Mouse (Mus musculus): Measurements from ENCODE around the gene Stard13. TPM values are rescaled to one million over a fixed set of nuclear protein-coding genes. Genes with fewer than 3 reads are reported as not detected.

Stard13 gene
- 3.6 and 5.2 TPM in 2 replicates for polyA plus RNA-seq (2015; fragmentation: Nextera tagmentation; extraction: Ambion mirVana)

- WGBS = under 1% methylated on average over 49 of the region's 49 CpGs
- H3K4me2 ChIP-seq (ENCODE audit: low read length) = peak within 1 kb of the TSS; percentile 98
- H3K27me3 ChIP-seq (ENCODE audit: control insufficient read depth, insufficient read depth, low read depth, low read length) = peaks cover 7% of the 10 kb centered on the region
Observed at GRCm38 (mm10) chr5:151233400-151234031, at the start of gene Stard13. Gene Stard13 (minus strand): TSS chr5:151233836.

GRCm38 (mm10) chr5:151279531-151279930, 45.9 kb upstream of the Stard13 start:
- Histone ChIP-seq H3K4me2 (ENCODE audit: low read length) (no peak overlapping the region), H3K27me3 (ENCODE audit: control insufficient read depth, insufficient read depth, low read depth, low read length) (no peaks in the 10 kb centered on the region), H3K4me3 (ENCODE audit: low read depth, low read length) (no peak overlapping the region), H3K4me1 (ENCODE audit: control insufficient read depth, insufficient read depth, low read length) (no peaks in the 10 kb centered on the region), H3K27ac (ENCODE audit: low read length) (no peak overlapping the region), H3K9me3 (replicated peaks; ENCODE audit: control insufficient read depth, low read length, poor library complexity, severe bottlenecking) (no peaks in the 10 kb centered on the region), H3K9ac (ENCODE audit: low read depth, low read length) (no peak overlapping the region), H3K36me3 (ENCODE audit: control insufficient read depth, insufficient read depth, low read length) (no peaks in the 10 kb centered on the region)
- WGBS = 85% methylated on average over 7 of the region's 7 CpGs
- ATAC-seq = no peak

More at GRCm38 (mm10) chr5:151233400-151234031, at the start of gene Stard13:
- ATAC-seq = peak; percentile 74
- no peaks in the 10 kb centered on the region for H3K9me3 ChIP-seq (replicated peaks; ENCODE audit: control insufficient read depth, low read length, poor library complexity, severe bottlenecking)
- H3K27ac ChIP-seq (ENCODE audit: low read length) = no peak within 1 kb of the TSS
- H3K4me1 ChIP-seq (ENCODE audit: control insufficient read depth, insufficient read depth, low read length) = peaks cover 9% of the 10 kb centered on the region
- H3K4me3 ChIP-seq (ENCODE audit: low read depth, low read length) = peak within 1 kb of the TSS; percentile 58
- no peaks in the 10 kb centered on the region for H3K36me3 ChIP-seq (ENCODE audit: control insufficient read depth, insufficient read depth, low read length)
- peak within 1 kb of the TSS; percentile 73 for H3K9ac ChIP-seq (ENCODE audit: low read depth, low read length)

GRCm38 (mm10) chr5:151277927-151278326, 44.3 kb upstream of the Stard13 start:
- H3K27ac ChIP-seq (ENCODE audit: low read length) = no peak overlapping the region
- 92% methylated on average over 6 of the region's 6 CpGs for WGBS
- no peak for ATAC-seq
- H3K27me3 ChIP-seq (ENCODE audit: control insufficient read depth, insufficient read depth, low read depth, low read length) = no peaks in the 10 kb centered on the region
- H3K36me3 ChIP-seq (ENCODE audit: control insufficient read depth, insufficient read depth, low read length) = no peaks in the 10 kb centered on the region
- no peak overlapping the region for H3K9ac ChIP-seq (ENCODE audit: low read depth, low read length)
- H3K4me2 ChIP-seq (ENCODE audit: low read length) = no peak overlapping the region
- H3K9me3 ChIP-seq (replicated peaks; ENCODE audit: control insufficient read depth, low read length, poor library complexity, severe bottlenecking) = no peaks in the 10 kb centered on the region
- H3K4me1 ChIP-seq (ENCODE audit: control insufficient read depth, insufficient read depth, low read length) = no peaks in the 10 kb centered on the region
- no peak overlapping the region for H3K4me3 ChIP-seq (ENCODE audit: low read depth, low read length)

GRCm38 (mm10) chr5:151275986-151276385, 42.4 kb upstream of the Stard13 start:
- no peaks in the 10 kb centered on the region for H3K9me3 ChIP-seq (replicated peaks; ENCODE audit: control insufficient read depth, low read length, poor library complexity, severe bottlenecking)
- H3K4me1 ChIP-seq (ENCODE audit: control insufficient read depth, insufficient read depth, low read length) = no peaks in the 10 kb centered on the region
- H3K9ac ChIP-seq (ENCODE audit: low read depth, low read length) = no peak overlapping the region
- no peak for ATAC-seq
- no peaks in the 10 kb centered on the region for H3K36me3 ChIP-seq (ENCODE audit: control insufficient read depth, insufficient read depth, low read length)
- H3K27ac ChIP-seq (ENCODE audit: low read length) = no peak overlapping the region
- no peaks in the 10 kb centered on the region for H3K27me3 ChIP-seq (ENCODE audit: control insufficient read depth, insufficient read depth, low read depth, low read length)
- 97% methylated on average over 2 of the region's 2 CpGs for WGBS
- H3K4me3 ChIP-seq (ENCODE audit: low read depth, low read length) = no peak overlapping the region
- H3K4me2 ChIP-seq (ENCODE audit: low read length) = no peak overlapping the region

GRCm38 (mm10) chr5:151274265-151274664, 40.6 kb upstream of the Stard13 start:
- Histone ChIP-seq H3K4me2 (ENCODE audit: low read length) (no peak overlapping the region), H3K36me3 (ENCODE audit: control insufficient read depth, insufficient read depth, low read length) (no peaks in the 10 kb centered on the region), H3K27me3 (ENCODE audit: control insufficient read depth, insufficient read depth, low read depth, low read length) (no peaks in the 10 kb centered on the region), H3K4me3 (ENCODE audit: low read depth, low read length) (no peak overlapping the region), H3K27ac (ENCODE audit: low read length) (no peak overlapping the region), H3K4me1 (ENCODE audit: control insufficient read depth, insufficient read depth, low read length) (no peaks in the 10 kb centered on the region), H3K9ac (ENCODE audit: low read depth, low read length) (no peak overlapping the region), H3K9me3 (replicated peaks; ENCODE audit: control insufficient read depth, low read length, poor library complexity, severe bottlenecking) (no peaks in the 10 kb centered on the region)
- ATAC-seq = no peak
- WGBS = 82% methylated on average over 6 of the region's 6 CpGs

- Histone ChIP-seq H3K4me1 (ENCODE audit: control insufficient read depth, insufficient read depth, low read length) (no peaks in the 10 kb centered on the region), H3K27ac (ENCODE audit: low read length) (no peak overlapping the region), H3K4me3 (ENCODE audit: low read depth, low read length) (no peak overlapping the region), H3K9me3 (replicated peaks; ENCODE audit: control insufficient read depth, low read length, poor library complexity, severe bottlenecking) (no peaks in the 10 kb centered on the region), H3K36me3 (ENCODE audit: control insufficient read depth, insufficient read depth, low read length) (no peaks in the 10 kb centered on the region), H3K4me2 (ENCODE audit: low read length) (no peak overlapping the region), H3K9ac (ENCODE audit: low read depth, low read length) (no peak overlapping the region), H3K27me3 (ENCODE audit: control insufficient read depth, insufficient read depth, low read depth, low read length) (no peaks in the 10 kb centered on the region)
- 96% methylated on average over 5 of the region's 5 CpGs for WGBS
- no peak for ATAC-seq
Observed at GRCm38 (mm10) chr5:151270815-151271214, 37.2 kb upstream of the Stard13 start.

GRCm38 (mm10) chr5:151266896-151267634, 33.4 kb upstream of the Stard13 start:
- ATAC-seq = no peak

GRCm38 (mm10) chr5:151261558-151261957, 27.9 kb upstream of the Stard13 start:
- no peak overlapping the region for H3K4me3 ChIP-seq (ENCODE audit: low read depth, low read length)
- no peaks in the 10 kb centered on the region for H3K4me1 ChIP-seq (ENCODE audit: control insufficient read depth, insufficient read depth, low read length)
- no peaks in the 10 kb centered on the region for H3K9me3 ChIP-seq (replicated peaks; ENCODE audit: control insufficient read depth, low read length, poor library complexity, severe bottlenecking)
- no peaks in the 10 kb centered on the region for H3K36me3 ChIP-seq (ENCODE audit: control insufficient read depth, insufficient read depth, low read length)
- no peaks in the 10 kb centered on the region for H3K27me3 ChIP-seq (ENCODE audit: control insufficient read depth, insufficient read depth, low read depth, low read length)
- H3K27ac ChIP-seq (ENCODE audit: low read length) = no peak overlapping the region
- 80% methylated on average over 2 of the region's 2 CpGs for WGBS
- H3K4me2 ChIP-seq (ENCODE audit: low read length) = no peak overlapping the region
- no peak overlapping the region for H3K9ac ChIP-seq (ENCODE audit: low read depth, low read length)
- no peak for ATAC-seq

More at GRCm38 (mm10) chr5:151266896-151267634, 33.4 kb upstream of the Stard13 start:
- no peaks in the 10 kb centered on the region for H3K27me3 ChIP-seq (ENCODE audit: control insufficient read depth, insufficient read depth, low read depth, low read length)
- WGBS = 80% methylated on average over 14 of the region's 14 CpGs
- no peak overlapping the region for H3K4me3 ChIP-seq (ENCODE audit: low read depth, low read length)
- H3K27ac ChIP-seq (ENCODE audit: low read length) = no peak overlapping the region; the same call in 1 of the 2 replicates
- no peaks in the 10 kb centered on the region for H3K9me3 ChIP-seq (replicated peaks; ENCODE audit: control insufficient read depth, low read length, poor library complexity, severe bottlenecking)
- no peak overlapping the region for H3K4me2 ChIP-seq (ENCODE audit: low read length)
- H3K36me3 ChIP-seq (ENCODE audit: control insufficient read depth, insufficient read depth, low read length) = no peaks in the 10 kb centered on the region
- H3K4me1 ChIP-seq (ENCODE audit: control insufficient read depth, insufficient read depth, low read length) = no peaks in the 10 kb centered on the region
- no peak overlapping the region for H3K9ac ChIP-seq (ENCODE audit: low read depth, low read length)

- peak overlapping the region; percentile 4; the same call in 1 of the 2 replicates for H3K4me2 ChIP-seq (ENCODE audit: low read length)
- no peaks in the 10 kb centered on the region for H3K4me1 ChIP-seq (ENCODE audit: control insufficient read depth, insufficient read depth, low read length)
- no peak overlapping the region for H3K4me3 ChIP-seq (ENCODE audit: low read depth, low read length)
- no peak overlapping the region for H3K9ac ChIP-seq (ENCODE audit: low read depth, low read length)
- ATAC-seq = no peak; the same call in 1 of the 2 replicates
- H3K9me3 ChIP-seq (replicated peaks; ENCODE audit: control insufficient read depth, low read length, poor library complexity, severe bottlenecking) = no peaks in the 10 kb centered on the region
- H3K27me3 ChIP-seq (ENCODE audit: control insufficient read depth, insufficient read depth, low read depth, low read length) = no peaks in the 10 kb centered on the region
- H3K36me3 ChIP-seq (ENCODE audit: control insufficient read depth, insufficient read depth, low read length) = no peaks in the 10 kb centered on the region
- WGBS = 54% methylated on average over 8 of the region's 8 CpGs
- H3K27ac ChIP-seq (ENCODE audit: low read length) = no peak overlapping the region
Observed at GRCm38 (mm10) chr5:151252213-151252612, 18.6 kb upstream of the Stard13 start.
